Mouse (Mus musculus) liver, embryonic 15.5 days (tissue): ENCODE measurements around the gene Irf4. TPM values are rescaled to one million over a fixed set of nuclear protein-coding genes. Genes with fewer than 3 reads are reported as not detected.

Experiments used
- ATAC-seq: fragments of 200-750 bp; cut with Nextera tagmentation; 2 replicates; pipeline ENCODE4 v1.8.0; 2017; ENCODE audit warnings: moderate number of reproducible peaks, mild to moderate bottlenecking, moderate library complexity; ENCODE audit not compliant: insufficient read depth
- H3K27ac ChIP-seq: fragments of 300-500 bp; sonication (generic); replicated peaks from 2 replicates; pipeline ENCODE4 v1.5.1; 2015; ENCODE audit warnings: mild to moderate bottlenecking, inconsistent platforms
- H3K27me3 ChIP-seq: fragments of 300-500 bp; sonication (generic); 2 replicates; pipeline ENCODE4 v1.6.1; 2015; ENCODE audit warnings: mild to moderate bottlenecking, inconsistent platforms
- H3K36me3 ChIP-seq: fragments of 300-500 bp; sonication (generic); replicated peaks from 2 replicates; pipeline ENCODE4 v1.6.1; 2015; ENCODE audit warnings: moderate library complexity, mild to moderate bottlenecking, inconsistent platforms
- H3K4me1 ChIP-seq: fragments of 300-500 bp; sonication (generic); replicated peaks from 2 replicates; pipeline ENCODE4 v1.6.1; 2015; ENCODE audit warnings: inconsistent platforms
- H3K4me2 ChIP-seq: fragments of 300-500 bp; sonication (generic); 2 replicates; pipeline ENCODE4 v1.6.1; 2015; ENCODE audit warnings: moderate library complexity, mild to moderate bottlenecking, inconsistent platforms
- H3K4me3 ChIP-seq: fragments of 300-500 bp; sonication (generic); replicated peaks from 2 replicates; pipeline ENCODE4 v1.5.1; 2015; ENCODE audit warnings: mild to moderate bottlenecking, inconsistent platforms
- H3K9ac ChIP-seq: fragments of 300-500 bp; sonication (generic); 2 replicates; pipeline ENCODE4 v1.6.1; 2015; ENCODE audit warnings: moderate library complexity, mild to moderate bottlenecking, inconsistent platforms
- H3K9me3 ChIP-seq: fragments of 300-500 bp; sonication (generic); replicated peaks from 2 replicates; pipeline ENCODE4 v1.6.1; 2016; ENCODE audit warnings: inconsistent platforms
- WGBS: fragments of 180-500 bp; shearing (Covaris S2); methylation state at CpG from one replicate; pipeline ENCODE4 v1.1.7; 2015; ENCODE audit warnings: mixed read lengths; ENCODE audit not compliant: insufficient replicate concordance; 5-methylcytosine and 5-hydroxymethylcytosine counted together
- polyA plus RNA-seq: library from polyadenylated mRNA; unstranded; fragments of >200 nt; fragmentation: Nextera tagmentation; extraction: Ambion mirVana; gene quantifications from 2 replicates; pipeline ENCODE4 v1.2.1, GENCODE M21; 2015

The Irf4 gene
- polyA plus RNA-seq, 1 experiment from 2014 or later, result 0.30 TPM

- no peak overlapping the region for H3K4me2 ChIP-seq
- ATAC-seq, result no peak
- no peaks in the 10 kb centered on the region for H3K27me3 ChIP-seq
- no peaks in the 10 kb centered on the region for H3K36me3 ChIP-seq
- H3K4me3 ChIP-seq, result no peak overlapping the region
- H3K27ac ChIP-seq, result no peak overlapping the region
- H3K4me1 ChIP-seq, result no peaks in the 10 kb centered on the region
- no peaks in the 10 kb centered on the region for H3K9me3 ChIP-seq
- 35% methylated on average over 5 of the region's 5 CpGs for WGBS
- no peak overlapping the region for H3K9ac ChIP-seq
Observed at GRCm38 (mm10) chr13:30765906-30766305, 16.9 kb downstream of the Irf4 start.

DNA sequence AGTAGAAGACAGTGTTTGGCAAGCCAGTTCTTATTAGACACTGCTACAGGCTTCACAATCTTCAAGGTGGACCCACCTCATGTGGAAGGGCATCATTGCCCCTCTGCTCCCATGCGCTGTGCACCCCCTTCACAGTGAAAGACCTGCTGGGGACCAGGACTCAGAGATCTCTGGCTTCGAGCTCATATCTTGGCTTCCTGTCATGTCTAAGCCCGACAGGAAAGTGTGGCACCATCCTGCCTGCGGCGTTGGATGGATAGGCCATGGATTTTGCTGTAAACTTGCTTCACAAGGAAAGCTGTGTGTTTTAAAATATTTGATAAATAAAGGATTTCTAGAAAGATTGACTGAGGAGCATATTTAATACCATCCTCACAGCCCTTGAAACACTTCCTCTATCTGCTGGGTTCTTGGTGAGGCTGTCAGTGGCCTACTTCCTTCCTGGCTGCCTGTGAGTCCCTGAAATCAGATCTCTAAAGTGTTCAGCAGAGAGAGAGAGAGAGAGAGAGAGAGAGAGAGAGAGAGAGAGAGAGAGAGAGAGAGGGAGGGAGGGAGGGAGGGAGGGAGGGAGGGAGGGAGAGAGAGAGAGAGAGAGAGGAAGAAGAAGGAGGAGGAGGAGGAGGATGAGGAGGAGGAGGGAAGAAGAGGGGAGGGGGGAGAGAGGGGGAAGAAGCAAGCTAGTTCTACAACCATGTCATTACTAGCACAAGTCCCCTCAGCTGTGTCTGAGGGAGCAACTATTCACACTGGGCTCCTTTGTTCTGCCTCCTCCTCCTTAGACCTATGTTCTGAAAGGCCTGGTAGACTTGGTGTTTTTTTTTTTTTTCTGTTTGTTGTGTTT, 17.8 kb downstream of the Irf4 start:
- Histone ChIP-seq H3K9me3 (no peaks in the 10 kb centered on the region), H3K9ac (no peak overlapping the region), H3K4me2 (no peak overlapping the region), H3K4me3 (no peak overlapping the region), H3K27ac (no peak overlapping the region), H3K27me3 (no peaks in the 10 kb centered on the region), H3K36me3 (no peaks in the 10 kb centered on the region), H3K4me1 (no peaks in the 10 kb centered on the region)
- 46% methylated on average over 5 of the region's 5 CpGs for WGBS
- no peak for ATAC-seq

GRCm38 (mm10) chr13:30767477-30768127, 18.6 kb downstream of the Irf4 start:
- ATAC-seq, result no peak
- H3K9me3 ChIP-seq, result no peaks in the 10 kb centered on the region
- no peaks in the 10 kb centered on the region for H3K27me3 ChIP-seq
- H3K4me2 ChIP-seq, result no peak overlapping the region
- 52% methylated on average over 6 of the region's 6 CpGs for WGBS
- H3K36me3 ChIP-seq, result no peaks in the 10 kb centered on the region
- no peaks in the 10 kb centered on the region for H3K4me1 ChIP-seq
- H3K4me3 ChIP-seq, result no peak overlapping the region
- no peak overlapping the region for H3K27ac ChIP-seq
- H3K9ac ChIP-seq, result no peak overlapping the region

DNA sequence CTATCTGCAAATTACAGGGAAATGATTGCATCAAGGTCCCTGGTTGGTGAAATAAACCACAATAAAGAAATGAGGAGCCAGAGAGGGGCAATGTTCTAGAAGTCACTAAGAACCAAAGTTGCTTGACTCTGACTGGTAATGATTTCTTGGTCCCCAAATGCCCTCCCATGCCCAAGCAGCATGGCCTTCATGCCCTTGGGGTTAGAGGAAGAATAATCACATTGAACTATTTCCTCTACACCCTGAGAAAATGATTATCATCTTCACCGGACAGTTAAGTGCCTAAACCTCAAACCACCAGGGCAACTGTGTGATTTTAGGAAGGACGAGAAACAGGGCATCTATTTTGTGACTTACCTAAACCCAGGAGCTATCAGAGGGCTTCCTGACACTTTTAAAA, 27.0 kb downstream of the Irf4 start:
- H3K4me1 ChIP-seq, result no peaks in the 10 kb centered on the region
- ATAC-seq, result no peak
- no peaks in the 10 kb centered on the region for H3K36me3 ChIP-seq
- no peak overlapping the region for H3K4me2 ChIP-seq
- H3K9me3 ChIP-seq, result no peaks in the 10 kb centered on the region
- no peak overlapping the region for H3K9ac ChIP-seq
- no peak overlapping the region for H3K4me3 ChIP-seq
- WGBS, result 14% methylated on average over 2 of the region's 2 CpGs
- H3K27ac ChIP-seq, result no peak overlapping the region
- H3K27me3 ChIP-seq, result no peaks in the 10 kb centered on the region

GRCm38 (mm10) chr13:30777678-30778179, 28.7 kb downstream of the Irf4 start:
- no peaks in the 10 kb centered on the region for H3K9me3 ChIP-seq
- no peak overlapping the region for H3K4me2 ChIP-seq
- no peaks in the 10 kb centered on the region for H3K36me3 ChIP-seq
- H3K27ac ChIP-seq, result no peak overlapping the region
- 39% methylated on average over 11 of the region's 11 CpGs for WGBS
- H3K4me3 ChIP-seq, result no peak overlapping the region
- H3K4me1 ChIP-seq, result no peaks in the 10 kb centered on the region
- H3K27me3 ChIP-seq, result no peaks in the 10 kb centered on the region
- H3K9ac ChIP-seq, result no peak overlapping the region
- no peak for ATAC-seq

DNA sequence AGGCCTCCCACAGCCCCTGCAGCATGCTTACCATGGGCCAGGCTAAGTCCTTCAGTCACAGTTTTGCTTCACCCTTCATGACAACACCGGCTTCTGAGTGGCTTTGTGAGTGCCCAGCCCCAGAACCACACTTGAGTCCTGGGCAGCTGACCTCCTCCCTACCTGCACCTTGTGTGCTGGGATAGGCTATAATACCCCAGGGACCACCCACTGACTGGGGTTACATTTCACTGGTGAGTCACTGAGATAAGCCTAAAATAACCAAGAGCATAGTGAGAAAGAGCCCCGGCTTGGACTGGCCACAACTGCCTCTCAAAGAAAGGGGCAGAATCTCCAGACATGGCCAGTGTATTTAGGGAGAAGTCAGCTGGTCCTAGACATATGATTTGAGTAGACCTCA, 32.9 kb downstream of the Irf4 start:
- H3K36me3 ChIP-seq, result no peaks in the 10 kb centered on the region
- no peaks in the 10 kb centered on the region for H3K9me3 ChIP-seq
- H3K27me3 ChIP-seq, result no peaks in the 10 kb centered on the region
- no peak overlapping the region for H3K9ac ChIP-seq
- no peak overlapping the region for H3K4me2 ChIP-seq
- 33% methylated on average over 2 of the region's 2 CpGs for WGBS
- no peak overlapping the region for H3K27ac ChIP-seq
- no peaks in the 10 kb centered on the region for H3K4me1 ChIP-seq
- ATAC-seq, result no peak
- no peak overlapping the region for H3K4me3 ChIP-seq

DNA sequence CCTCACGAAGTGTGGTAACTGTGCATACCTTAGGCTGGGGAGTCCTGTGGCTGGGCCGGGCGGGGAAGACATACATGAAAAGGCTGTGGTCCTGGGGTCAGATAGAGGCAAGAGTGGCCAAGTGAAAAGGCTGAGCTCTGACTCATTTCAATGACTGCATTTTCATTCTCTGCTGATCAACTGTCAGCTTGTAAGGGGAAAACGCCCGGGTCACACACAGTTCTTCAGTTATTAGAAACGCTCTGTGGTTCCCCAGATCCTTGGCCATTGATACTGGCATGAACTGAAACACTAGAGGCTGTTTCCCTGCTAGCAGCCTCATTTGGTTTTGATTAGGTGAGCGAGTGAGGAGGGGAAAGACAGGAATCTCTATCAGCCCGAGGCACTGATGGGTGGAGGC, 33.4 kb downstream of the Irf4 start:
- no peaks in the 10 kb centered on the region for H3K9me3 ChIP-seq
- no peak overlapping the region for H3K4me3 ChIP-seq
- H3K9ac ChIP-seq, result no peak overlapping the region
- H3K4me2 ChIP-seq, result no peak overlapping the region
- no peaks in the 10 kb centered on the region for H3K27me3 ChIP-seq
- ATAC-seq, result no peak
- 54% methylated on average over 8 of the region's 8 CpGs for WGBS
- no peaks in the 10 kb centered on the region for H3K36me3 ChIP-seq
- H3K4me1 ChIP-seq, result no peaks in the 10 kb centered on the region
- H3K27ac ChIP-seq, result no peak overlapping the region

- no peak for ATAC-seq
- Histone ChIP-seq H3K4me2 (no peak overlapping the region), H3K9ac (no peak overlapping the region), H3K27ac (no peak overlapping the region), H3K36me3 (no peaks in the 10 kb centered on the region), H3K4me1 (no peaks in the 10 kb centered on the region), H3K9me3 (no peaks in the 10 kb centered on the region), H3K27me3 (no peaks in the 10 kb centered on the region), H3K4me3 (no peak overlapping the region)
- 43% methylated on average over 4 of the region's 4 CpGs for WGBS
Observed at GRCm38 (mm10) chr13:30785423-30786040, 36.5 kb downstream of the Irf4 start.

DNA sequence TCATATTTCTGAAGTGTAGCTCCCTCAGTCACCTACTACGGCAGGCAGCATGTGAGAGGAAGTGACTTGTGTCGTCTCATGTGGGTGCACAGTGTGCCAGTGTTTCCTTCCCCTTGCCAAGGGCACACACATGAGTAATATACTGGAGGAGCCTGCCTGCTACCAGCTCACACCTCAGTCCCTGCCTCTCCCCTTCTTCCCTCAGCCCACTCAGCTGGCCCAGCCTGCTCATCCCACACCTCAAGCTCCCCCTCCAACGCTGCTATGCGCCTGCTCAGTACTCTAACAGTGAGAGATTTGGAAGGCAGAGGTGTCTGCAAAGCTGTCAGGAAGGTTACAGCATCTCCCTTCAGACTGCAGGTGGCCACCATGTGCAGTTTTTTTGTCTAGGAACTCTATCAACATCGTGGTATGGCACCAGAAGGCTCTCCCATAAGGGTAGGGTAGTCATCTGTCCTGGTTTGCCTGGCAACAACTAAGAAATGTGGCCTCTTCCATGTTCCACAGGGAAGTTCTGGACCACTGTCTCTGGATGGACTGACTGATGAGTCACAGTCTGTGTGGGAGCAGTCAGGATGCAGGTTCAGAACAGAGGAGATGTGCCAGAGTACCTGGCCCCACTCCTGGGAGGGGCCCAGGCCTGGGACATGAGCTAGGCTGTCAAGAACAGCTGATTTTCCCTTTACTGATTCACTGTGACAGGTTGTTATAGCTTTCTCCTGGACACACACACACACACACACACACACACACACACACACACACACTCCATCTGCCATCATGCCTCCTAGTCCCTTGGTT, 37.4 kb downstream of the Irf4 start:
- Histone ChIP-seq H3K4me3 (no peak overlapping the region), H3K4me2 (no peak overlapping the region), H3K4me1 (no peaks in the 10 kb centered on the region), H3K27me3 (no peaks in the 10 kb centered on the region), H3K9me3 (no peaks in the 10 kb centered on the region), H3K27ac (no peak overlapping the region), H3K36me3 (no peaks in the 10 kb centered on the region), H3K9ac (no peak overlapping the region)
- no peak for ATAC-seq
- WGBS, result 40% methylated on average over 5 of the region's 5 CpGs

- Histone ChIP-seq H3K4me2 (no peak overlapping the region), H3K27me3 (no peaks in the 10 kb centered on the region), H3K9me3 (no peaks in the 10 kb centered on the region), H3K4me3 (no peak overlapping the region), H3K27ac (no peak overlapping the region), H3K4me1 (no peaks in the 10 kb centered on the region), H3K36me3 (no peaks in the 10 kb centered on the region), H3K9ac (no peak overlapping the region)
- ATAC-seq, result no peak
- 71% methylated on average over 2 of the region's 2 CpGs for WGBS
Observed at GRCm38 (mm10) chr13:30787036-30787320, 38.0 kb downstream of the Irf4 start.

DNA sequence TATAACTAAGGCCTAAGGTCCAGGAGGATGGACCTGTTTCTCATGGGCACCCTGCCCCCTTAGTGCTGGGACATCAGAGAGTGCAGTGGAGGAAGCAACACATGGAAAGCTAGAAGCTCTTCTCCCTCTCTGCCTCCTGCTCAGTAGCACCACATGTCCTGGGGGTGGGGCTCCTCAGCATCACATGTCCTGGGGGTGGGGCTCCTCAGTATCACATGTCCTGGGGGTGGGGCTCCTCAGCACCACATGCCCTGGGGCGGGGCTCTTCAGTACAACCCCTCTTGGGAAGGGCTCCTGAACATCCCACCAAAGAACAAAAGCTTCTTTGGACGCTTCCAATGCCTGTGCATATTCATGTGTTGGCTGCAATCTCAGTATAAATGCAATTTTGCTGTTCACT, 38.5 kb downstream of the Irf4 start:
- Histone ChIP-seq H3K4me3 (no peak overlapping the region), H3K36me3 (no peaks in the 10 kb centered on the region), H3K4me2 (no peak overlapping the region), H3K9ac (no peak overlapping the region), H3K9me3 (no peaks in the 10 kb centered on the region), H3K27ac (no peak overlapping the region), H3K27me3 (no peaks in the 10 kb centered on the region), H3K4me1 (no peaks in the 10 kb centered on the region)
- WGBS, result 63% methylated on average over 2 of the region's 2 CpGs
- no peak for ATAC-seq
